Mouse (Mus musculus) intestine, embryonic 16.5 days (tissue): ENCODE measurements at regions not wholly inside any gene's neighbourhood (a gene's known extent, or its start where the extent isn't known, plus 50 kb on each side); places are given as distances from the start of the nearest gene placed in this dataset.

Experiments used
- ATAC-seq: fragments of 200-750 bp; cut with Nextera tagmentation; 2 replicates; pipeline ENCODE4 v1.8.0; 2017; ENCODE audit warnings: moderate TSS enrichment, moderate library complexity
- H3K27ac ChIP-seq: fragments of 300-500 bp; sonication (generic); 2 replicates; pipeline ENCODE4 v1.5.1; 2014; ENCODE audit warnings: mild to moderate bottlenecking, low read length
- H3K27me3 ChIP-seq: fragments of 300-500 bp; sonication (generic); replicated peaks from 2 replicates; pipeline ENCODE4 v1.6.1; 2014; ENCODE audit warnings: low read length, control low read depth, mixed read lengths; ENCODE audit not compliant: control insufficient read depth, insufficient read depth
- H3K36me3 ChIP-seq: fragments of 300-500 bp; sonication (generic); 2 replicates; pipeline ENCODE4 v1.6.1; 2014; ENCODE audit warnings: low read length, control low read depth; ENCODE audit not compliant: control insufficient read depth, insufficient read depth
- H3K4me1 ChIP-seq: fragments of 300-500 bp; sonication (generic); 2 replicates; pipeline ENCODE4 v1.6.1; 2014; ENCODE audit warnings: low read length, control low read depth, mixed read lengths; ENCODE audit not compliant: control insufficient read depth, insufficient read depth
- H3K4me2 ChIP-seq: fragments of 300-500 bp; sonication (generic); 2 replicates; pipeline ENCODE4 v1.6.1; 2014; ENCODE audit warnings: low read depth, low read length, control low read depth
- H3K4me3 ChIP-seq: fragments of 300-500 bp; sonication (generic); 2 replicates; pipeline ENCODE4 v1.5.1; 2014; ENCODE audit warnings: mild to moderate bottlenecking, low read length
- H3K9ac ChIP-seq: fragments of 300-500 bp; sonication (generic); 2 replicates; pipeline ENCODE4 v1.6.1; 2014; ENCODE audit warnings: low read depth, low read length
- H3K9me3 ChIP-seq: fragments of 300-500 bp; sonication (generic); 2 replicates; pipeline ENCODE4 v1.6.1; 2016; ENCODE audit warnings: low read length, control low read depth; ENCODE audit not compliant: control insufficient read depth
- WGBS: fragments of 180-500 bp; shearing (Covaris S2); extraction: QIAGEN DNeasy Blood & Tissue Kit; methylation state at CpG from one replicate; pipeline ENCODE4 v1.1.7; 2014; 5-methylcytosine and 5-hydroxymethylcytosine counted together

GRCm38 (mm10) chr17:15207182-15208029 is 166.1 kb upstream of the Gm3448 start:
- Histone ChIP-seq H3K9ac (no peak overlapping the region), H3K36me3 (no peaks in the 10 kb centered on the region), H3K4me3 (no peak overlapping the region), H3K4me2 (peak overlapping the region; percentile 40), H3K4me1 (peaks cover 16% of the 10 kb centered on the region), H3K27ac (no peak overlapping the region), H3K9me3 (no peaks in the 10 kb centered on the region), H3K27me3 (no peaks in the 10 kb centered on the region)
- 41% methylated on average over 24 of the region's 24 CpGs for WGBS
- no peak for ATAC-seq

GRCm38 (mm10) chr17:15205799-15206198 is 164.5 kb upstream of the Gm3448 start:
- Histone ChIP-seq H3K27me3 (no peaks in the 10 kb centered on the region), H3K9me3 (no peaks in the 10 kb centered on the region), H3K27ac (no peak overlapping the region), H3K9ac (no peak overlapping the region), H3K4me1 (peaks cover 16% of the 10 kb centered on the region), H3K36me3 (no peaks in the 10 kb centered on the region), H3K4me2 (no peak overlapping the region), H3K4me3 (no peak overlapping the region)
- WGBS: 75% methylated on average over 4 of the region's 4 CpGs
- ATAC-seq: no peak

DNA sequence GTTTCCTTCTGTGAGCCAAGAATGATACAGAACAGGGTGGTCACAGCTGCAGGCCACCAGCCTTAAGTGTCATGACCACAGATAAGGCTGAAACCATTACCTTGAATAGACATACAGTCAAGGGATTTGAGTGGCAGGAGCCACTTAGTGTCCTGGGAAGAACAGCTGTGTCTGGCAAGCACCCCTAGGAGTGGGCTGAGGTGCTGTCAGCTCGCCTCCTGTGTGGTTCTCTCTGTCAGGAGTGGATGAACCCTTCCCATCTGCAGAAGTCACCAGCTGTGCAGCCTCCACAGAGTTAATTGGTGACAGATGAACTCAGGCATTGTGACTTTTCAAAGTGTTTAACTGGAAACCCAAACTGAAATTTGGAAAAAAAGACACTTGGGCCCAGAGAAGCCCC is 163.2 kb upstream of the Gm3448 start:
- Histone ChIP-seq H3K9me3 (no peaks in the 10 kb centered on the region), H3K27me3 (no peaks in the 10 kb centered on the region), H3K4me3 (no peak overlapping the region), H3K4me1 (peaks cover 16% of the 10 kb centered on the region), H3K36me3 (no peaks in the 10 kb centered on the region), H3K9ac (no peak overlapping the region), H3K27ac (no peak overlapping the region), H3K4me2 (no peak overlapping the region)
- no peak for ATAC-seq
- 71% methylated on average over 1 of the region's 1 CpGs for WGBS

- no peak for ATAC-seq
- Histone ChIP-seq H3K9ac (no peak overlapping the region), H3K4me1 (peaks cover 8% of the 10 kb centered on the region), H3K4me2 (no peak overlapping the region), H3K9me3 (no peaks in the 10 kb centered on the region), H3K4me3 (no peak overlapping the region), H3K27ac (no peak overlapping the region), H3K27me3 (no peaks in the 10 kb centered on the region), H3K36me3 (no peaks in the 10 kb centered on the region)
- 70% methylated on average over 3 of the region's 3 CpGs for WGBS
Observed at GRCm38 (mm10) chr17:15199235-15199634, 157.9 kb upstream of the Gm3448 start.

DNA sequence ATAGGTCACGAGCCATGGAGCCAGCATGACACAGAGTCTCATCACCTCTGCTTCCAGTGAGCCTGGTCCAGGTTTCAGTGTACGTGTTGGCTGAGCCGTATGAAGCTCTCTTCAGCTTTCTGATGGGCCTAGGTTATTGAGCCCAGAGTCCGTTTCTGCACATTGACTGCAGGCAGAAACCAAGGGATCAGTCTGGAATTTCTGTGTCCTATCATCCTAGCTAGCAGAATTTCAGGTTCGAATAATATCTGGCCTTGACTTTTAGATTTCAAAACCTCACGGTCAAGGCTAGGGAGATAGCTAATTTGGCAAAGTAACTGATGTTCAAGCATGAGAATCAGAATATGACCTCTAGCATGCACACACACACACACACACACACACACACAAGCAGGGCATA is 156.0 kb upstream of the Gm3448 start:
- H3K4me1 ChIP-seq: peaks cover 18% of the 10 kb centered on the region
- WGBS: 87% methylated on average over 6 of the region's 6 CpGs
- H3K4me2 ChIP-seq: no peak overlapping the region
- H3K36me3 ChIP-seq: no peaks in the 10 kb centered on the region
- no peaks in the 10 kb centered on the region for H3K27me3 ChIP-seq
- ATAC-seq: no peak
- no peak overlapping the region for H3K4me3 ChIP-seq
- H3K9ac ChIP-seq: no peak overlapping the region
- no peak overlapping the region for H3K27ac ChIP-seq
- H3K9me3 ChIP-seq: no peaks in the 10 kb centered on the region

GRCm38 (mm10) chr17:15195819-15196218 is 154.5 kb upstream of the Gm3448 start:
- Histone ChIP-seq H3K9me3 (no peaks in the 10 kb centered on the region), H3K27me3 (no peaks in the 10 kb centered on the region), H3K4me3 (no peak overlapping the region), H3K27ac (no peak overlapping the region), H3K4me1 (peaks cover 20% of the 10 kb centered on the region), H3K4me2 (no peak overlapping the region), H3K9ac (no peak overlapping the region), H3K36me3 (no peaks in the 10 kb centered on the region)
- ATAC-seq: no peak
- 89% methylated on average over 2 of the region's 2 CpGs for WGBS

GRCm38 (mm10) chr17:15194894-15195461 is 153.6 kb upstream of the Gm3448 start:
- Histone ChIP-seq H3K9ac (no peak overlapping the region), H3K4me3 (no peak overlapping the region), H3K4me1 (peaks cover 20% of the 10 kb centered on the region), H3K36me3 (no peaks in the 10 kb centered on the region), H3K27me3 (no peaks in the 10 kb centered on the region), H3K4me2 (no peak overlapping the region), H3K9me3 (no peaks in the 10 kb centered on the region), H3K27ac (no peak overlapping the region)
- ATAC-seq: peak; percentile 33
- 37% methylated on average over 7 of the region's 7 CpGs for WGBS

- Histone ChIP-seq H3K9me3 (no peaks in the 10 kb centered on the region), H3K4me3 (no peak overlapping the region), H3K27ac (no peak overlapping the region), H3K4me2 (no peak overlapping the region), H3K27me3 (no peaks in the 10 kb centered on the region), H3K36me3 (no peaks in the 10 kb centered on the region), H3K9ac (no peak overlapping the region), H3K4me1 (peaks cover 20% of the 10 kb centered on the region)
- ATAC-seq: no peak
- WGBS: 65% methylated on average over 6 of the region's 6 CpGs
Observed at GRCm38 (mm10) chr17:15193831-15194230, 152.5 kb upstream of the Gm3448 start.

GRCm38 (mm10) chr17:15192840-15193239 is 151.5 kb upstream of the Gm3448 start:
- Histone ChIP-seq H3K27ac (no peak overlapping the region), H3K4me3 (no peak overlapping the region), H3K27me3 (no peaks in the 10 kb centered on the region), H3K9ac (no peak overlapping the region), H3K36me3 (no peaks in the 10 kb centered on the region), H3K4me1 (peaks cover 20% of the 10 kb centered on the region), H3K9me3 (no peaks in the 10 kb centered on the region), H3K4me2 (peak overlapping the region; percentile 10; the same call in 1 of the 2 replicates)
- ATAC-seq: peak; percentile 61
- 22% methylated on average over 7 of the region's 7 CpGs for whole genome bisulfite sequencing
